Mouse (Mus musculus): ENCODE measurements around the gene Trir. TPM values are rescaled to one million over a fixed set of nuclear protein-coding genes. Genes with fewer than 3 reads are reported as not detected.

The Trir gene
- polyA plus RNA-seq, 1 experiment, result 87.8 TPM

GRCm38 (mm10) chr8:85014431-85014830 is 12.2 kb upstream of the Trir start, which contains the start of gene Best2:
Gene Best2, minus strand, starts transcription at chr8:85014531.
- TF ChIP-seq POLR2A (IDR thresholded peaks at IDR 0.05; ENCODE audit: low read depth, low read length), result no peak
- TF ChIP-seq CTCF (IDR thresholded peaks at IDR 0.05; ENCODE audit: extremely low read depth, insufficient read depth, insufficient read length, insufficient replicate concordance), result no peak
- H3K27me3 ChIP-seq (ENCODE audit: control insufficient read depth, insufficient read depth, low read length), result peaks cover 8% of the 10 kb centered on the region
- no peak within 1 kb of the TSS for H3K27ac ChIP-seq (ENCODE audit: insufficient read depth, low read length)
- H3K36me3 ChIP-seq (ENCODE audit: control insufficient read depth, insufficient read depth, low read length), result peaks cover 12% of the 10 kb centered on the region
- 64% methylated on average over 2 of the region's 2 CpGs for WGBS
- no peak for DNase-seq (ENCODE audit: low read depth in 1 of 2, low spot score in 2 of 2)
- peak within 1 kb of the TSS; percentile 41; the same call in 1 of the 2 replicates for H3K4me3 ChIP-seq (ENCODE audit: extremely low read depth, insufficient read depth, insufficient read length)
- H3K4me1 ChIP-seq (ENCODE audit: control insufficient read depth, insufficient read depth, insufficient read length), result no peaks in the 10 kb centered on the region; the same call in 1 of the 2 replicates

GRCm38 (mm10) chr8:85016724-85017123 is 9.9 kb upstream of the Trir start:
- no peak for DNase-seq (ENCODE audit: low read depth in 1 of 2, low spot score in 2 of 2)
- Histone ChIP-seq H3K36me3 (ENCODE audit: control insufficient read depth, insufficient read depth, low read length) (peaks cover 15% of the 10 kb centered on the region), H3K4me3 (ENCODE audit: extremely low read depth, insufficient read depth, insufficient read length) (no peak overlapping the region), H3K27ac (ENCODE audit: insufficient read depth, low read length) (no peak overlapping the region), H3K27me3 (ENCODE audit: control insufficient read depth, insufficient read depth, low read length) (peaks cover 6% of the 10 kb centered on the region), H3K4me1 (ENCODE audit: control insufficient read depth, insufficient read depth, insufficient read length) (no peaks in the 10 kb centered on the region; the same call in 1 of the 2 replicates)
- 81% methylated on average over 10 of the region's 10 CpGs for WGBS
- TF ChIP-seq POLR2A (IDR thresholded peaks at IDR 0.05; ENCODE audit: low read depth, low read length) (no peak), CTCF (IDR thresholded peaks at IDR 0.05; ENCODE audit: extremely low read depth, insufficient read depth, insufficient read length, insufficient replicate concordance) (no peak)

GRCm38 (mm10) chr8:85017209-85017608 is 9.4 kb upstream of the Trir start:
- Histone ChIP-seq H3K27me3 (ENCODE audit: control insufficient read depth, insufficient read depth, low read length) (peaks cover 6% of the 10 kb centered on the region), H3K4me3 (ENCODE audit: extremely low read depth, insufficient read depth, insufficient read length) (no peak overlapping the region), H3K4me1 (ENCODE audit: control insufficient read depth, insufficient read depth, insufficient read length) (no peaks in the 10 kb centered on the region; the same call in 1 of the 2 replicates), H3K36me3 (ENCODE audit: control insufficient read depth, insufficient read depth, low read length) (peaks cover 15% of the 10 kb centered on the region), H3K27ac (ENCODE audit: insufficient read depth, low read length) (no peak overlapping the region)
- TF ChIP-seq CTCF (IDR thresholded peaks at IDR 0.05; ENCODE audit: extremely low read depth, insufficient read depth, insufficient read length, insufficient replicate concordance) (no peak), POLR2A (IDR thresholded peaks at IDR 0.05; ENCODE audit: low read depth, low read length) (no peak)
- no peak for DNase-seq (ENCODE audit: low read depth in 1 of 2, low spot score in 2 of 2)
- 87% methylated on average over 5 of the region's 5 CpGs for WGBS

GRCm38 (mm10) chr8:85021514-85022055 is 5.0 kb upstream of the Trir start:
- 93% methylated on average over 3 of the region's 3 CpGs for WGBS
- TF ChIP-seq POLR2A (IDR thresholded peaks at IDR 0.05; ENCODE audit: low read depth, low read length) (no peak), CTCF (IDR thresholded peaks at IDR 0.05; ENCODE audit: extremely low read depth, insufficient read depth, insufficient read length, insufficient replicate concordance) (no peak)
- no peak overlapping the region for H3K27ac ChIP-seq (ENCODE audit: insufficient read depth, low read length)
- H3K4me1 ChIP-seq (ENCODE audit: control insufficient read depth, insufficient read depth, insufficient read length), result peaks cover 6% of the 10 kb centered on the region; the same call in 1 of the 2 replicates
- no peak overlapping the region for H3K4me3 ChIP-seq (ENCODE audit: extremely low read depth, insufficient read depth, insufficient read length)
- no peak for DNase-seq (ENCODE audit: low read depth in 1 of 2, low spot score in 2 of 2)
- peaks cover 15% of the 10 kb centered on the region for H3K36me3 ChIP-seq (ENCODE audit: control insufficient read depth, insufficient read depth, low read length)
- no peaks in the 10 kb centered on the region for H3K27me3 ChIP-seq (ENCODE audit: control insufficient read depth, insufficient read depth, low read length)

- no peak for DNase-seq (ENCODE audit: low read depth in 1 of 2, low spot score in 2 of 2)
- no peak overlapping the region for H3K4me3 ChIP-seq (ENCODE audit: extremely low read depth, insufficient read depth, insufficient read length)
- WGBS, result 94% methylated on average over 3 of the region's 3 CpGs
- no peaks in the 10 kb centered on the region for H3K27me3 ChIP-seq (ENCODE audit: control insufficient read depth, insufficient read depth, low read length)
- H3K27ac ChIP-seq (ENCODE audit: insufficient read depth, low read length), result no peak overlapping the region
- no peak for TF ChIP-seq CTCF (IDR thresholded peaks at IDR 0.05; ENCODE audit: extremely low read depth, insufficient read depth, insufficient read length, insufficient replicate concordance)
- TF ChIP-seq POLR2A (IDR thresholded peaks at IDR 0.05; ENCODE audit: low read depth, low read length), result no peak
- peaks cover 7% of the 10 kb centered on the region; the same call in 1 of the 2 replicates for H3K36me3 ChIP-seq (ENCODE audit: control insufficient read depth, insufficient read depth, low read length)
- H3K4me1 ChIP-seq (ENCODE audit: control insufficient read depth, insufficient read depth, insufficient read length), result peaks cover 11% of the 10 kb centered on the region; the same call in 1 of the 2 replicates
Measured at GRCm38 (mm10) chr8:85023846-85024245, 2.8 kb upstream of the Trir start.

- DNase-seq (ENCODE audit: low read depth in 1 of 2, low spot score in 2 of 2), result peak; percentile 72 to 95
- peak within 1 kb of the TSS; percentile 71 for H3K4me3 ChIP-seq (ENCODE audit: extremely low read depth, insufficient read depth, insufficient read length)
- peaks cover 9% of the 10 kb centered on the region for H3K36me3 ChIP-seq (ENCODE audit: control insufficient read depth, insufficient read depth, low read length)
- WGBS, result under 1% methylated on average over 30 of the region's 30 CpGs
- no peaks in the 10 kb centered on the region for H3K27me3 ChIP-seq (ENCODE audit: control insufficient read depth, insufficient read depth, low read length)
- TF ChIP-seq POLR2A (IDR thresholded peaks at IDR 0.05; ENCODE audit: low read depth, low read length) (peak; percentile 19; the same call in 1 of the 2 replicates), CTCF (IDR thresholded peaks at IDR 0.05; ENCODE audit: extremely low read depth, insufficient read depth, insufficient read length, insufficient replicate concordance) (no peak)
- H3K27ac ChIP-seq (ENCODE audit: insufficient read depth, low read length), result peak within 1 kb of the TSS; percentile 83
- H3K4me1 ChIP-seq (ENCODE audit: control insufficient read depth, insufficient read depth, insufficient read length), result peaks cover 12% of the 10 kb centered on the region; the same call in 1 of the 2 replicates
Measured at GRCm38 (mm10) chr8:85025098-85025932, 1.3 kb upstream of the Trir start, which contains the start of gene Asna1. Gene Asna1, minus strand, starts transcription at chr8:85025281.

All from spleen, adult 2 months (tissue).